Mouse (Mus musculus) bone marrow macrophage, adult 2 months (primary cell): ENCODE data around the gene Atad2b. TPM values are rescaled to one million over a fixed set of nuclear protein-coding genes. Genes with fewer than 3 reads are reported as not detected.

Experiments used
- H3K27ac ChIP-seq: 2 replicates; pipeline ENCODE4 v1.5.1; 2012; ENCODE audit warnings: low read depth, low read length; ENCODE audit not compliant: insufficient read depth
- H3K4me1 ChIP-seq: 2 replicates; pipeline ENCODE4 v1.6.1; 2012; ENCODE audit warnings: low read length; ENCODE audit not compliant: control insufficient read depth, insufficient read depth
- H3K4me3 ChIP-seq: 2 replicates; pipeline ENCODE4 v1.5.1; 2012; ENCODE audit warnings: mild to moderate bottlenecking, low read length, moderate library complexity; ENCODE audit not compliant: insufficient read depth
- CTCF ChIP-seq: IDR thresholded peaks from 2 replicates; pipeline ENCODE4 v1.5.1; 2012; ENCODE audit warnings: low read depth, mild to moderate bottlenecking, low read length, moderate library complexity
- POLR2A ChIP-seq: IDR thresholded peaks from 2 replicates; pipeline ENCODE4 v1.6.1; 2012; ENCODE audit warnings: mild to moderate bottlenecking, low read depth, low read length, borderline replicate concordance
- polyA plus RNA-seq: library from polyadenylated mRNA; stranded (reverse); fragments of >200 nt; gene quantifications from 2 replicates; pipeline ENCODE4 v1.2.4, GENCODE M21; 2012; ENCODE audit not compliant: missing spikeins, insufficient read depth, insufficient read length

Gene Atad2b
- polyA plus RNA-seq, 1 experiment = 18.0 TPM

DNA sequence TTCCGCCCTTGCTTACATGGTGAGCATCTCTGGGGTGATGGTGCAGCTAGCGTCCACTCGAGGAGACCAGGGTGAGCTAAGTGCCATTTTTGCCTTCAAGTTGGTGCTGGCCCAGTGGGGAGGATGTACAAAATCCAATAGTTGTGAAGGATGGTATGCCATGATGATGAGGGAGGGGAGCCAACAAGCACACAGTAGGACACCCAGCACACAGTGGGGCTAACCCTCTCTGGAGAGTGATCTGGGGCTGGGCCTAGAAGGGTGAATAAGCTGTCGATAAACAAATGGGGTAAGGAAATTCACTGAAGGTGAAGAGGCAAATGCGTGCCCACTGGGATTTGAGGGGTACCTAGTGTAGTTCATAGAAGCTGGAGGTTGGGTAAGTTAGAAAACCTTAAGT lies 167.6 kb downstream of the Atad2b start:
- no peaks in the 10 kb centered on the region for H3K4me1 ChIP-seq
- no peak for TF ChIP-seq POLR2A
- TF ChIP-seq CTCF = no peak
- H3K4me3 ChIP-seq = no peak overlapping the region
- H3K27ac ChIP-seq = no peak overlapping the region

DNA sequence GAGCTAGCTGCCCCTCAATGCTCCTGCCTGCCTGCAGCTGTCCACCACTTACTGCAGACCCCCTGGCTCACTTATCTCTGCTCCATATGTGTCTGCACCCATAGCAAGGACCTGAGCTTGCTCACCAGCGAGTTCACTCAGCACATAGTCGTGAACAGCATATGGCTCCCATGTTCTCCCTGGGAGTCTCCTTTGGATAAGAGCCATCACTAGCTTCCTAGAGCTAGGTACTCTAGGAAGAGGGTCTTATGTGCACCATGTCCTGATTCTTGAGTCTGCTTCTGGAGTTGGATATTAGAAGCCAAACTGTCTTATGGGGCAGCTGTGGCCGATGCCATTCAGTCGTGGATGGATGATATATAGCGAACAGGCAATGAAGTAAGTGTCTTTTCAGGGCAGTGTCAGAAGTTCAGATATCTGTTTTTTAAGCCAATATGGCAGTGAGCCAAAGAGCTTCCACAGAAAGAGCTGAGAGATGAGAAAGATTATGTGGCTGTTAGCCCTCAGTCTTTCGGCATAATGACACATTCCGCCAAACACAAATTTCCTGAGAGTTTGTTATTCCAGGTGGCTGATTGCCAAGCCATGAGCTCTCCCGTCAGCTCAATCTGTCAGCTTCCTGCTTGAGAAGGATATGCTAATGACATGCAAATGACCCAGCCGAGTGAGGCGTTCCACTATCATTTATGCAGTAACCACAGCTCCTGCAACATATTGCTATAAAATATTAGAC lies 170.8 kb downstream of the Atad2b start:
- H3K4me1 ChIP-seq = no peaks in the 10 kb centered on the region
- TF ChIP-seq POLR2A = no peak
- TF ChIP-seq CTCF = no peak
- no peak overlapping the region for H3K4me3 ChIP-seq
- H3K27ac ChIP-seq = no peak overlapping the region

DNA sequence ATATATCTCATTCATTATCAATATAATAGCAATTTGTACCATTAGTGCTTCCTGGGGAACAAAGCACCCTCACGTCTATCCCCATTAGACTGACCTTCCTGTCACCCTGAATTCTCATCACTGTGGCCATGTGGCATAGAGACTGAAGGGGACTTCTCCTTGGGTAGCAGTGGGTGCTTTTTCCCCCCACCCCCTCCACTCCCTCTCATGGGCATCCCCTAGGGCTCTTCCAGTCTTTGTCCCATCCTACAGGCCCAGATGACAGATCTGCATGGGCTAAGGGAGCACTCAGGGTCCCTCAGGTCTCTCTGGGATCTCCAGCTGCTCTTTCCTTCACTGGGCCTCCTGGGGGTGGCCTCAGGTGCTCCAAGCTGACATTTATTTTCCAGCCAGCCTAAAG lies 171.5 kb downstream of the Atad2b start:
- TF ChIP-seq POLR2A = no peak
- no peak for TF ChIP-seq CTCF
- Histone ChIP-seq H3K4me3 (no peak overlapping the region), H3K27ac (no peak overlapping the region), H3K4me1 (no peaks in the 10 kb centered on the region)

Other genes with a start within 250 kb of the Atad2b start
- gene Fam228a, start 178.9 kb upstream of the Atad2b start, polyA plus RNA-seq = not detected in 2 replicates
- 0.23 TPM in 1 of 2 replicates, not detected in the other for gene Pfn4, start 148.3 kb upstream of the Atad2b start, polyA plus RNA-seq
- 1.5 TPM in 1 of 2 replicates, not detected in the other for gene Fam228b, start 148.1 kb upstream of the Atad2b start, polyA plus RNA-seq
- 168 and 178 TPM in 2 replicates for gene Sf3b6, start 99.8 kb upstream of the Atad2b start, polyA plus RNA-seq
- gene Fkbp1b, start 75.8 kb upstream of the Atad2b start, polyA plus RNA-seq = 40.5 and 41.7 TPM in 2 replicates
- gene Wdcp, start 74.0 kb upstream of the Atad2b start, polyA plus RNA-seq = 10.1 and 10.6 TPM in 2 replicates
- 0.67 and 1.3 TPM in 2 replicates for gene Mfsd2b, start 43.0 kb upstream of the Atad2b start, polyA plus RNA-seq
- 12.1 and 13.9 TPM in 2 replicates for gene Ubxn2a, start 9.6 kb upstream of the Atad2b start, polyA plus RNA-seq